Mouse (Mus musculus): Measurements from ENCODE around the gene Sulf2. TPM values are rescaled to one million over a fixed set of nuclear protein-coding genes. Genes with fewer than 3 reads are reported as not detected.

Sulf2 gene
- polyA plus RNA-seq, 1 experiment from 2014 or later, result 188 TPM

DNA sequence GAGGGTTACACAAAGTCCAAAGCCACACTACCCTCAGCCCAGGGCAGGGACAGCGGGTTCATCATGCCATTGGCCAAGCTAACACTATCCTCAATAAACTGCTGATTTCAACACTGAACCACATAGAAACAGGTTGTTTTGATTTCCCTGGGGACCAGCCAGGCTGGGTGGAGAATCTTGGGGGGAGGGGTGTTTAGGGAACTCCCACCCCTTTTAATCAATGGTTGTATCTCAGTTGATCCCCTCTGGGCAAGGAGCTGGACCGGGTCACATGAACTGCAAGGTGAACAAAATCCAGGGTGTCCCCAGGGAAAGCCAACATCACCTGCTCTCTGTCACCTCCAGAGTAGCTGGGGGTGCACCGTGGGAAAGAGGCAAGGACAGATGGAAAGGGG, 2.1 kb downstream of the Sulf2 start:
- no peaks in the 10 kb centered on the region for H3K27me3 ChIP-seq (ENCODE audit: low read depth, poor library complexity, severe bottlenecking)
- peak overlapping the region; percentile 100 for H3K27ac ChIP-seq
- H3K9me3 ChIP-seq (replicated peaks), result no peaks in the 10 kb centered on the region
- peak; percentile 70 for DNase-seq (ENCODE audit: low spot score)
- peaks cover 93% of the 10 kb centered on the region for H3K4me1 ChIP-seq
- H3K4me3 ChIP-seq, result peak overlapping the region; percentile 96
- peaks cover 18% of the 10 kb centered on the region for H3K36me3 ChIP-seq
- 21% methylated on average over 3 of the region's 3 CpGs for WGBS

DNA sequence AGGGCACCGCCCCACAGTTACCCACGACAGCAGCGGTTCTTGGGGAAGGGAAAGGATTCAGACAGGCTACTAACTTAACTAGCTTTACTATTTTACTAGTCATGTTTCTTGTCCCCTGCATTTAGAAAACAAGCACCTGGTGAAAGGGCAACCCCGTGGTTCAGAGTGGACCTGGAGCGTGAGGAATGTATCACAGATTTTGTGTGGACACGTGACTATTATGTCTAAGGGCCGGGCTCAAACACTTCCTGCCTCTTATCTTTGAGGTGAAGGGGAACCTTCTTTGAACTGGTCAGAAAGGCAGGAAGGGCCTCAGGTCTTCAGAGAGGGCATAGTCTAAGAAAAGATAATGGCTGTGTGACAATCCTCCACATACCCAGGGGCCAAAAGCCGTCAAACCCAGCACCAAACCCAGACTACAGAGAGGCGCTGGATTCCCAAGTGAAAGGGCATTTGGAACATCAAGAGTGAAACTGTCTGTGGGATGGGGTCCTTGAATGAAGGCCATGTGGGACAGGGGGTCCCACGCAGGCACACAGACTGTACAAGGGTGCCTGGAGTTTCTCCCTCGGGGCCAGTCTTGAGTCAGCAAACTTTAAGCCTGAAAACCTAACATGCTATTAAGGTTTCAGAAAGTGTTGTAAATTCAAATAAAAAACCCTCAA, 2.6 kb downstream of the Sulf2 start:
- peak overlapping the region; percentile 96 for H3K4me3 ChIP-seq
- H3K4me1 ChIP-seq, result peaks cover 93% of the 10 kb centered on the region
- H3K27me3 ChIP-seq (ENCODE audit: low read depth, poor library complexity, severe bottlenecking), result no peaks in the 10 kb centered on the region
- no peaks in the 10 kb centered on the region for H3K9me3 ChIP-seq (replicated peaks)
- DNase-seq (ENCODE audit: low spot score), result no peak
- WGBS, result 45% methylated on average over 11 of the region's 11 CpGs
- H3K27ac ChIP-seq, result peak overlapping the region; percentile 100
- H3K36me3 ChIP-seq, result peaks cover 19% of the 10 kb centered on the region

DNA sequence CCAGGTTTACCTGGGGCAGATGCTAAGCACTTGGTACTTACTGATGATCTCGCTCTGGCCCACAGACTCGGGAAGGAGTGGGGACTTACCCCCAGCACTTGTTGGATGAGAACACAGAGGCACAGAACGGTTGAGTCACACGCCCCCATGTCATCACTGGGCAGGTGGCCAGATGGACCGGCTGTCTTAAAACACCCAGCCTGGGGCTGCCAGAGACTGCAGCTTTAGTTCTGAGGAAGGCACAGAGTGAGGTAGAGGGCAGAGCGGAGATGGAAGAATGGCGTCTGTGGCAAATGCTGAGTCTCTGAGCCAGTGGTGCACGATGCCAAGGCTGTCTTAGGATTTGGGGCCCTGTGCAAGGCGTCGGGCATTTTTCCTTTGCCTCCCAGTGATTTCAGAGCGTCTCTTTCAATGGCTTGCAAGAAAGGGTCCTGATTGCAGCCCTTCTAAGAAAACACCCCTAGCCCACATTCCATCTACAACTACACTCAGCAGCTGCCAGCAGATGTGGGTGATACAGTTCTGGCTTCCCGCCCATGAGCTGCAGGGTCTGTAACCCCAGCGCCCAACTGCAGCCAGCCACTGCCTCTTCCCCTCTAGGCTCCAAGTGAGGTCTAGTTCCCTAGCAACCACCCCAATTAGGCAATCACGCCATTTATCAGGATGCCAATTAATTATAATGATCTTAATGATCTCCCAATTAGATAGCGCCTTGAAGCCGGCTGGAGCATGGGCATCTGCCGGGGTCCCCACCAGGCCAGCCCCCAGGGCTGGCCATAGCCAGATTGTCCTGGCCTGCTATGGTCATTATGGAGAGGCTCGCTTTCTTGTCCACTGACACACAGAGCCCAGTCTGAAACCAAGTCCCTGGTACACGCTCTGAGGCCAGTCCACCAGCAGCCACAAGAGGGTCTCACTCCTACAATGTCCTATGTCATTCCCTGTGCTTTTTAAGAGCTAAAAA, 3.7 kb downstream of the Sulf2 start:
- Histone ChIP-seq H3K36me3 (peaks cover 26% of the 10 kb centered on the region), H3K4me1 (peaks cover 93% of the 10 kb centered on the region), H3K9me3 (replicated peaks) (no peaks in the 10 kb centered on the region), H3K27ac (peak overlapping the region; percentile 100), H3K27me3 (ENCODE audit: low read depth, poor library complexity, severe bottlenecking) (no peaks in the 10 kb centered on the region), H3K4me3 (peak overlapping the region; percentile 96)
- peak; percentile 54 for DNase-seq (ENCODE audit: low spot score)
- WGBS, result 58% methylated on average over 19 of the region's 19 CpGs

DNA sequence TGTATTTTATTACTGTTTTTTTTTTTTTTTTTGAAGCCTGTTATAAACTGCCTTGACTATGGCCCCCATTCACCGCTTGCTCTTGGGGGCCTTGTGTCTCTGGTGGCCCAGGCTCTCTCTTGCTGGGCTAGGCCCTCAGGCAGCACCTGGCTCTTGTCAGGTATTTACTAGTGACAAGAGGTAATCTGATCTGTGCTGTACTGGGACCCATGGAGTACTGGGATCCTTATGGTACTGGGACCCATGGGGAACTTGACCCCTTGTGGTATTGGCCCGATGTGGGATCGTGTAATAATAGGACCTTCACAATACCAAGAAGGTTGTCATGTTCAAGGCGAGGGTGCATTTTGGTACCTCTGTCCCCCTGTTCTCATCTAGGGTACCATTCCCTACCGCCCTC, 4.9 kb downstream of the Sulf2 start:
- peak overlapping the region; percentile 100; the same call in 1 of the 2 replicates for H3K27ac ChIP-seq

DNA sequence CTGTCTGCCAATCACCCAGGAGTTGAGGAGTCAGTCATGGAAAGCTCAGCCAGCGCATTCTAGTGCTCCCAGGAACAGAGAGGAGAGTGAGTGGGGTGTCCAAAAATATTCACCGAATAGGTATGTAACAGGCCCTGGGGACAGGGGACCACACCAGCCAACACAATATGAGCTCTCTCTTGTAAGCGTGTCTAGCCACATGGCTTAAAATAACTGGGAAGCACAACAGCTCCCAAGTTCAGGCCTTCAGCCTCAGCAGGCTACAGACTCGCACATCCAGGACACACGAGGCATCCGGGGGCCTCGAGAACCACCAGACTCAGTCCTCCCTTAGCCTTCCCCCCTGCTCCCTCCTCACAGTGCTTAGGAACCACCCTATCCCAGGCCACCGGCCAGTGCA, 6.0 kb downstream of the Sulf2 start:
- Histone ChIP-seq H3K9me3 (replicated peaks) (no peaks in the 10 kb centered on the region), H3K36me3 (peaks cover 49% of the 10 kb centered on the region), H3K4me1 (peaks cover 96% of the 10 kb centered on the region), H3K27ac (peak overlapping the region; percentile 100), H3K27me3 (ENCODE audit: low read depth, poor library complexity, severe bottlenecking) (no peaks in the 10 kb centered on the region), H3K4me3 (peak overlapping the region; percentile 23)
- WGBS, result 78% methylated on average over 8 of the region's 8 CpGs
- no peak for DNase-seq (ENCODE audit: low spot score)

More for the DNA sequence above, 4.9 kb downstream of the Sulf2 start:
- Histone ChIP-seq H3K27me3 (ENCODE audit: low read depth, poor library complexity, severe bottlenecking) (no peaks in the 10 kb centered on the region), H3K9me3 (replicated peaks) (no peaks in the 10 kb centered on the region), H3K4me1 (peaks cover 93% of the 10 kb centered on the region), H3K4me3 (no peak overlapping the region), H3K36me3 (peaks cover 38% of the 10 kb centered on the region)
- 94% methylated on average over 5 of the region's 5 CpGs for WGBS
- DNase-seq (ENCODE audit: low spot score), result no peak

DNA sequence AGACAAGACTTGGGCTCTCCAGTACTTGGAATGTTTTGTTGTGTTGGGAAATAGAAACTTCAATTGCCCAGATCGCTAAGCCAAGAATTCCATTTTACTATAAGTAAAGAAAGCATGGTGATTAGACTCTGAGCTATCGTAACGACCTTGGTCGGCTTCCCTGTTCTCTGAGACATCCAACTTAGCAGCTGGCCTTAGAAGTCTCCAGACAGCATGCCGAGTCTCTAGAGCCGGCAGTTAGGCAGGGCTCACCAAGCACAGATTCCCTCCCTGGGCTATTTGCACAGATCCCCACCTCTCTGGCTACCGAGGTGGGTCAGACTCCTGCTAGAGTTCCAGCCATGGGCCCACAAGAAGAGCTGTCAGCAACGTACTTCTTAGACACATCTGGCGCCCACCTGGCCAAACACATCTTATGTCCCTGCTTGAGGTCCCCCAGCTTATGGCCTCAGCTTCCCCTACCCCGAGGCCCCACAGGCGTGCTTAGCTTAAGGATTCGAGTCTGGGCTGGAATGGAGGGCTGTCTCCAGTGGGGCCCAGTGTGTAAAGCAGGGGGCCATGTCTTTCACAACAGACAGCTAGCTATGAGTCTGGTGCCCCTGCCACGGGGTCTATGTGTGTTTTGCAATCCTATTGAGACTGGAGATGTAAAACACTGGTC, 6.7 kb downstream of the Sulf2 start:
- H3K4me1 ChIP-seq, result peaks cover 100% of the 10 kb centered on the region

DNA sequence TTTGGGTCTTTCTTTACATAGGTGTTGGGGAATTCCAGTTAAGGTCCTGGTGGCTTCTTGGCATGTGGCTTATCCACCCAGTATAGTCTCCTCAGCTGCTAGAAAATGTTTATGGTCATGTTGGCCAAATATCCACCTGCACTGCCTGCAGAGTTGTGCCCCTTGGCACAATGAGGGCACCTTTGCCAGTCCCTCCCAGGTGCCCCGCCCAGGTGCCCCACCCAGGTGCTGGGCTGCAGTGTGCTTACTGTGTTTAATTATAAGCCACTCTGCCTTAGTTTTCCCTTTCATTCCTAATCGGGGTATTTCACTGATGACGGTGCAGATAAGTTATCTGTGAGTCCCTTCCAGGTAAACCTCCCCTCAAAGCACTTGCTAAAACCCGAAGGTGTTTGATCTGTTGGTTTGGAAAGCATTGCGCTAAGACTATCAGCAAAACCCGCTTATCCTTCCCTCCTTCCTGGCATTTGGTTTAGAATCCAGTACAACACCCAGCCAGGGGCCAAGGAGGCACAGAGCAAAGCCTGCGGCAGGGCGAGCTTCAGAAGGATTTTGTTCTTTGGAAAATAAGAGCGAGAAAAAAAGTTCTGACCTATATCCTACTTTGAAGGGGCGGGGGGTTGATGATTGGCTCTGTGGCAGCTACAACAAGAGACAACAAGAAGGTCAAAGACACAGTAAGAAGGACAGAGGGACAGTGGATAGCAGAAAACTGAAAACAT, 7.4 kb downstream of the Sulf2 start:
- Histone ChIP-seq H3K27ac (peak overlapping the region; percentile 100), H3K27me3 (ENCODE audit: low read depth, poor library complexity, severe bottlenecking) (no peaks in the 10 kb centered on the region), H3K9me3 (replicated peaks) (no peaks in the 10 kb centered on the region), H3K36me3 (peaks cover 61% of the 10 kb centered on the region), H3K4me3 (no peak overlapping the region), H3K4me1 (peaks cover 100% of the 10 kb centered on the region)
- no peak for DNase-seq (ENCODE audit: low spot score)
- 88% methylated on average over 10 of the region's 10 CpGs for WGBS

More for the DNA sequence above, 6.7 kb downstream of the Sulf2 start:
- Histone ChIP-seq H3K4me3 (peak overlapping the region; percentile 23), H3K9me3 (replicated peaks) (no peaks in the 10 kb centered on the region), H3K27ac (peak overlapping the region; percentile 100), H3K27me3 (ENCODE audit: low read depth, poor library complexity, severe bottlenecking) (no peaks in the 10 kb centered on the region), H3K36me3 (peaks cover 56% of the 10 kb centered on the region)
- 24% methylated on average over 13 of the region's 13 CpGs for WGBS
- DNase-seq (ENCODE audit: low spot score), result peak; percentile 82

DNA sequence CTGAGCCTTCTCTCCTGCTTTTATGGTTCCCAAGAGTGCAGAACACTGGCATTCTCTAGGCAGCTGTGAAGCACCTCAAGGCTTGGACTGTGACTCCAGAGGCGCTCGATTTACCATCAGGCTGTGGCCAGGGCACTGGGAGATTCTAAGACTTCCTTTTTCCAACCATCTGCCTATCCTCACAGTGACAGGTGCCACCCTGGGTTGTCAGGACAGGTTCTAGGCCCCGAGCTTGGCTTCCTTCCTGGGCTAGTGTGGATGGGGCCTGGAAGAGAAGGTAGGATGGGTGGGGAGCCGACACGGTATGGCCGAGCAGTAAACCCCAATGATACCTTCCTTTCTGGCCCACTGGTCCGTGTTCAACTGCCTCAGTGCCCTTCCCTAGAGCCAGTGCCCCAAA, 9.0 kb downstream of the Sulf2 start:
- WGBS, result 84% methylated on average over 7 of the region's 7 CpGs
- no peaks in the 10 kb centered on the region for H3K9me3 ChIP-seq (replicated peaks)
- peaks cover 70% of the 10 kb centered on the region for H3K36me3 ChIP-seq
- no peak overlapping the region for H3K4me3 ChIP-seq
- no peak for DNase-seq (ENCODE audit: low spot score)
- H3K27me3 ChIP-seq (ENCODE audit: low read depth, poor library complexity, severe bottlenecking), result no peaks in the 10 kb centered on the region
- peaks cover 99% of the 10 kb centered on the region for H3K4me1 ChIP-seq
- peak overlapping the region; percentile 58; the same call in 1 of the 2 replicates for H3K27ac ChIP-seq

DNA sequence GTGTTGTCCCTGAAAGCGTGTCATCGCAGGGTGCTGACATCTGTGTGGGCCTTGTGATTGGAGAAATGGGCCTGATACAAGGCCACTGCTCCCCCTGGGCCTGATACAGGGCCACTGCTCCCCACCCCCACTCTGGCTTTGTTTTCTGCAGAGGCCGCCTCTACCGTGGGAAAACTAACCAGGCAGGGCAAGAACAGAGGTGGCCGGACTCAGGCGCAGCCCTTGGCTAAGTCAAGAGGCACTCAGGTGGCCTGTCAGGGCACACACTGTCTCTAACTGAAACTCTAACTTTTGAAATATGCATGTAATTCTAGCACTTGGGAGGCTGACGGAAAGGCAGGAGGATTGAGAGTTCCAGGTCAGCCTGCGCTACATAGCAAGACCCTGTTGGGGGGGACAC, 10.4 kb downstream of the Sulf2 start:
- Histone ChIP-seq H3K36me3 (peaks cover 71% of the 10 kb centered on the region), H3K27ac (peak overlapping the region; percentile 27), H3K4me1 (peaks cover 85% of the 10 kb centered on the region), H3K9me3 (replicated peaks) (no peaks in the 10 kb centered on the region), H3K4me3 (no peak overlapping the region), H3K27me3 (ENCODE audit: low read depth, poor library complexity, severe bottlenecking) (no peaks in the 10 kb centered on the region)
- no peak for DNase-seq (ENCODE audit: low spot score)
- WGBS, result 88% methylated on average over 8 of the region's 8 CpGs

DNA sequence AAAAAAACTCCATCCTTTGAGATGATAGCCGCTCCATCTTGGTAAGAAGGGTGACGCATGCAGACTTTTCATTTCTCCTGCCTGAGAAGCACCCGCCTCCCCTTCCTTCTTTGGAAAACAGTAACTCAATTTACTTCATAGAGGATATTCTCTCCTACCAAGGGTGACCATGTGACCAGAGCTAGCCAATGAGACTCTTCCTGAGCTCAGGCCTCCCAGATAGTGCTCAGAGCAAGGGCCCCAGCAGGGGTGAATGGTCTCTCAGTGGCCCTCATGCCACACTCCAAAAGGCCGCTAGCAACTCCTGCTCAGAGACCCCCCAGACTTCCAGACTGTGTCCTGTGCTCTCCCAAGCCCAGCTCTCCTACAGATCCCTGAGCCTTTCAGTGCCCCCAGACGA, 11.6 kb downstream of the Sulf2 start:
- H3K27me3 ChIP-seq (ENCODE audit: low read depth, poor library complexity, severe bottlenecking), result no peaks in the 10 kb centered on the region
- peaks cover 73% of the 10 kb centered on the region for H3K4me1 ChIP-seq
- no peak for DNase-seq (ENCODE audit: low spot score)
- peak overlapping the region; percentile 85 for H3K27ac ChIP-seq
- WGBS, result 84% methylated on average over 5 of the region's 5 CpGs
- H3K36me3 ChIP-seq, result peaks cover 83% of the 10 kb centered on the region
- H3K4me3 ChIP-seq, result no peak overlapping the region
- no peaks in the 10 kb centered on the region for H3K9me3 ChIP-seq (replicated peaks)

DNA sequence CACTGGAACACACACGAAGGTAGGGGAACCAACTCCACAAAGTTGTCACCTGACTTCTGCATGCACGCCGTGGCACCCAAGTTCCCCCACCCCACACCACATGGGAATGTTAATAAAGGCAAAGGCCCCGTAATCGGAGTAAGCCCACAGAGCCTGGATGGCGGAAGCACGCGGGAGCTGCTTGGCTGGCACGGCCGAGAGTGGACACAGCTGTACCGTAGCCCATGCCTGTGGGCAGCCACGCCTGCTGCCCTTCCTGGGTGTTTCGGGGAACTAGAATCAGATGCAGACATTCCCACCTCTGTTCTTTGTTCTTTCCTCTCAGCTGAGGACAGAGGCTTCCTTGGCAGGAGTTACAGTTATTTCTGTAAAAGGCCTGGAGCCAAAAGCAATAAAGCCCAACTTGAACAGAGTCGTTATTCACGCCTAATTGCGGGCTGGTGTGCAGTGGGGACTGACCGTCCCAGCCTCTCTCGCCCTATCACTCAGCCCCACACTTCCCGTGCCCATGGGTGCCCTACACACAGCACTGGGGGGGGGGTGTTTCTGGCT, 12.8 kb downstream of the Sulf2 start:
- peaks cover 71% of the 10 kb centered on the region for H3K4me1 ChIP-seq
- peak overlapping the region; percentile 18; the same call in 1 of the 2 replicates for H3K4me3 ChIP-seq
- DNase-seq (ENCODE audit: low spot score), result peak; percentile 49

DNA sequence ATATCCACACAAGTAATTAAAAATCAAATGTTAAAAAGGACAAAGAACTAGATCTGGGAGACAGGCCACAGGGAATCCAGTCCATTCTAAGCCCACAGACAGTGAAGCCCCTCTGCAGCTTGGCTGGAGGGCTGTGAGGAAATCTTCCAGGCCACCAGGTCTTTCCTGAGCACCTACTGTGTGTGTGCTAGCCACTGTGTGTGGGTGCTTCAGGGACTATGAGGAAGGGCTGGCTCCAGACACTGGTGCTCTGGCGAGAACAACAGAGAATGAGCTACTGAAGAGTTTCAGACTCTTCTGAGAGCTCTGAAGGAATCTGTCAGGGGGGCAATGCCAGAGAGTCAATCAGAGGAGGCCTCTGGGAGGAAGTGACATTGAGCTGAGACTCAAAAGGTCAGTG, 13.6 kb downstream of the Sulf2 start:
- peak overlapping the region; percentile 85 for H3K27ac ChIP-seq
- no peak overlapping the region for H3K4me3 ChIP-seq
- peaks cover 70% of the 10 kb centered on the region for H3K4me1 ChIP-seq
- DNase-seq (ENCODE audit: low spot score), result no peak
- WGBS, result 75% methylated on average over 1 of the region's 1 CpGs
- no peaks in the 10 kb centered on the region for H3K9me3 ChIP-seq (replicated peaks)
- no peaks in the 10 kb centered on the region for H3K27me3 ChIP-seq (ENCODE audit: low read depth, poor library complexity, severe bottlenecking)
- peaks cover 96% of the 10 kb centered on the region for H3K36me3 ChIP-seq

More for the DNA sequence above, 12.8 kb downstream of the Sulf2 start:
- 56% methylated on average over 19 of the region's 19 CpGs for WGBS
- peak overlapping the region; percentile 85 for H3K27ac ChIP-seq
- H3K36me3 ChIP-seq, result peaks cover 92% of the 10 kb centered on the region
- H3K27me3 ChIP-seq (ENCODE audit: low read depth, poor library complexity, severe bottlenecking), result no peaks in the 10 kb centered on the region
- no peaks in the 10 kb centered on the region for H3K9me3 ChIP-seq (replicated peaks)
